Mouse (Mus musculus): Measurements from ENCODE around the gene Akr1c6.
"Not testable (repeated sequence)": the region's sequence is repeated elsewhere in the genome, so short reads cannot be mapped to it uniquely, and the experiment has no call there.

The Akr1c6 gene

DNA sequence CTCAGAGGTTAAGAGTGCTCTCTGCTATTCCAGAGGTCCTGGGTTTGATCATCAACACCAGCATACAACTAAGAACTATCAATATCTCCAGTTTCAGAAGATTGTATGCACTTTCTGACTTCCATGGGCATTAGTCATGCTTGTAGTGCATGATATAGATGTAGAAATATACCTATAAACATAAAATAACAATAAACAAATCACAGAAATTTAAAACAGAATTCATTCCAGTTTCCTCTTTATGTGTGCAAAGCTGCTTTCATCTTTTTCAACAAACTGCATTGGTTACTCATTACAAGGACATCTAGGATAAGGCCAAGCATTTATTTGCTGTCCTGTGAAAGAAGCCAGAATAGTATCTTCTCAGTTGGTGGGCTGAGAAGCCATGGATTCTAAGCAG, at the start of gene Akr1c6:
Gene Akr1c6, plus strand, starts transcription at position 301 of the 400 bp plus-strand sequence.
- no peak for DNase-seq

- DNase-seq, result no peak
Measured at GRCm38 (mm10) chr13:4384918-4385317, 49.2 kb upstream of the Akr1c6 start.

GRCm38 (mm10) chr13:4385541-4385940, 48.6 kb upstream of the Akr1c6 start:
- DNase-seq, result no peak

- DNase-seq, result peak; percentile 59
Measured at GRCm38 (mm10) chr13:4388762-4389446, 45.2 kb upstream of the Akr1c6 start.

DNA sequence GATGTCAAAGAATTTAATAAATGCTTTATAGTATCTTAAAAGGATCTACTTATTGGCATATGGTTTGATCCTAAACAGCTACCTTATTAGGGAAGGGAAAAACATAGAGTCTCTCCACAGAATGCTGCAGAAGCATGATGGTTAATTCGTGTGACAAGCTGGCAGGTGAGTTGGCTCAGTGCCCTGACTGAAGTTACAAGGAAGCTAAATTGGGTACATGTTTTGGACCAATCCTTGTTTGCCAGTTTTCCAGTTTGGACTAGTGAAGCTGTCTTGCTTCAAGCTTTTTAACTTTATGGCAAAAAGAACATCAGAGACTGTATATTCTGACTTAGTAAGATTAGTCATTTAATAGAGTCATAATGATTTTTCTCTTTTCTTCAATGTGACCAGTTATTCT, 33.7 kb upstream of the Akr1c6 start:
- not testable (repeated sequence) for DNase-seq

DNA sequence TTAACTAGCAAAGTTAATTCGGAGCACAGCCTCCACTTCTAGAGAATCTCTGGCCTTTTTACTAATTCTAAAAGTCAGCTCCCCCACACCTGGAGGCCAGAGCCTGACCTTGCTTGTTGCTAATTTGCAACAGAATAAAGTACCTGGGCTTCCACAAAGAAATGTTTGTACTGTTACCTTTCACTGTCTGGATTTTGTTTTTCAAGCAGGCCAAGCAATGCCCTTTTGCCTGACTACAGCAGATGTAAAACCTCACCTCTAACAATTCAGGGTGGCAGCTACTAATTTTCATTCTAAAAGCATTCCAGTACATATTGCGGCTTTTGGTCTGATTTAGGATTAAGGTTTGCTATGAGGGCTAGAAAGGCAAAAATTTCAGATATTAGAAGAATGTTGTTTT, 33.3 kb upstream of the Akr1c6 start:
- no peak for DNase-seq

DNA sequence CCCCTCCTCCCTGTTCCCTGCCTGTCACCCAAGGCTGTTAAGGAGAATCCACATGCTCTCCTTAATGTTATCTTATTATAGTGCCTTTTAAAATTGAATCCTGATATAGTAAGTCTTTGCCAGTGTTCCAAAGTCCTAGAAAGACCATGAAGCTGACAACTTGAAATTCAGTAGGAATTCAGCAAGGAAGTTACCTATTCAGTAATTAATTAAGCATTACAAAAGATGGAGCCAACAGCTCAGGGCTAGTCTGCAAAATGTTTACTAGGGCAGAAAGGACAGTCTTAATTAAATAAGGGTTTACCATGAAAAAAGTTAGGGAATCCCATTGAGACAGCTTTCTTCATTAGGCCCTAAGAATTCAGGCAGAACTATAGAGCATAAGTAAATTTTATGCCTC, 31.9 kb upstream of the Akr1c6 start:
- DNase-seq, result no peak

DNA sequence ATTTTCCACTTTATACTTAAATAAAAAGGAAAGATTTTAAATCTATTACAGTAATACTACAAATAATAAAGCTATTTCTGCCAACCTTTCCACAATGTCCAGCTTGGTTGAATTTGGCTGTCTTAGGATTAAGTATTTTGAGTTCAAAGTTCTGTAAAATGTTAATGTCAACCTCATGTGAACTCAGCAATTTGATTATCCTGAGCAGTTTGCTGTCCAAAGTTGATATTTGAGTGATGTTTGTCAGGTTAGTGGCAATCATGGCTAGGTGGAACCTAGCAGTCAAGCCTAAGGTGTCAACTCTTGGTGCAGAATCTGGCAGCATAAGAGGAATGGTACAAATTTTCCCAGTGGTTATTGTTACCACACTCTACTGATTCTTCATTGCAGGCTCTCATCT, 29.4 kb upstream of the Akr1c6 start:
- no peak for DNase-seq

DNA sequence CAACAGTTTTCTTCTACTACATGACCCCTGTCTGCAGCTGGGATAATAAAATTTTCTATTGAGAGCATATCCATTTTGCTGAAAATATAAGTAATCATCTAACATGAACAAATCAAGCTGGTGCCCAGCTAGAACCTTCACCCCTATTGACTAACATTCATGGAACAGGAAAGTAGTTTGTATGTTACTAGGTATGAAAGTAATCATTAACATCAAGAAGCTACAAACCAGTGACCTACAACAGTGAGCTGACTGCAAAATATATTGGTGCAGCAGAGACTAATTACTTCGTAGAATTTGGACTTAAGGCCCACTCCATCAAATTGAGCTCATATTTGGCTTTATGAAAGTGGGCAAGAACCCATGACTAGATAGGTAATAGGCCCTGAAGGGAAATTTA, 27.3 kb upstream of the Akr1c6 start:
- DNase-seq, result no peak

DNA sequence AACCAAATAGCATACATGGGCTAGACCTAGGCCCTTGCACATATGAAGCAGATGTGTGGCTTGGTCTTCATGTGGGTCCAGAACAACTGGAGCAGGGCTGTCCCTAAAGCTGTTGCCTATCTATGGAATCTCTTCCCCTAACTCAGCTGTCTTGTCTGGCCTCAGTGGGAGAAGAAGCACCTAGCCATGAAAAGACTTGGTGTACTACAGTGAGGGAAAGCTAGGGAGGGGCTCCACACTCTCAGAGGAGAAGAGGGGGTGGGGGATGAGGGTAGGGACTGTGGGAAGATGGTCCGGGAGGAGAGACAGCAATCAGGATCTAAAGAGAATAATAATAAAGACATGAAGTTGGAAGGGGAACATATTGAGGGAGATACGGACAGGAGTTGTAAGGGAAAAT, 5.5 kb upstream of the Akr1c6 start:
- DNase-seq, result no peak

GRCm38 (mm10) chr13:4429034-4429433, 5.1 kb upstream of the Akr1c6 start:
- no peak for DNase-seq

DNA sequence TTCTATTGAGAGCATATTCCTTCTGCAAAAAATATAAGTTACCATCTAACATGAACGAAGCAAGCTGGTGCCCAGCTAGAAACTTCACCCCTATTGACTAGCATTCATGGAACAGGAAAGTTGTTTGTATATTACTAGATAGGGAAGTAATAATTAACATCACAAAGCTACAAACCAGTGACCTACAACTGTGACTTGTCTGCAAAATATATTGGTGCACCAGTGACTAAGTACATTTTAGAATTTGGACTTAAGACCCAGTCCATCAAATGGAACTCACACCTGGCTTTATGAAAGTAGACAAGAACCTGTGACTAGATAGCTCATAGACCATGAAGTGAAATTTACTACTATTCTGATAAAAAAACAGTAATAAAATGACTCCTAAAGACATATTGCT, 3.0 kb upstream of the Akr1c6 start:
- DNase-seq, result no peak

DNA sequence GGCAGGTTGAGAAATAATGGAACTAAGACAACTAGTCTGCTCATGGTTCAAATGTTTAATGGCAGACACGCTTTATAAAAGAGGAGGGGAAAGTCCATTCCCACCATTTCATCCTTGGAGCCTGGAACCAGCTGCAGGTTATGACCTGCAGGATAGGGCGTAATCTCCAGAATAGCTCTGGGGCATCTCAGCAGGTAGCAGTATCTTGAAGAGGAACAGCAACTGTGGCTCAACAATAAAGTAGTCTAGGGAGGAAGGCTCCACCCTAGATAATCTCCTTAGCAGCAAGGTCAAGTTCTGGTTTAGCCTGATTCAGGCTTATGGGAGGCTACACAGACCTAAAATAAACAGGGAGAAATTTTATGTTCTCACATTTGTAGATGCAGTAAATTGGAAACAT, 31.5 kb downstream of the Akr1c6 start:
- DNase-seq, result no peak

- DNase-seq, result no peak
Measured at GRCm38 (mm10) chr13:4467896-4468295, 33.8 kb downstream of the Akr1c6 start.
